Mouse (Mus musculus) embryonic facial prominence, embryonic 15.5 days (tissue): ENCODE results near the gene Lmf2. TPM values are rescaled to one million over a fixed set of nuclear protein-coding genes. Genes with fewer than 3 reads are reported as not detected.

ENCODE experiments used
- ATAC-seq: fragments of 200-750 bp; cut with Nextera tagmentation; 2 replicates; pipeline ENCODE4 v1.8.0; 2017; ENCODE audit warnings: low read depth, moderate TSS enrichment; ENCODE audit not compliant: insufficient number of reproducible peaks, low FRiP score, low TSS enrichment
- H3K27ac ChIP-seq: fragments of 300-500 bp; sonication (generic); replicated peaks from 2 replicates; pipeline ENCODE4 v1.5.1; 2015; ENCODE audit warnings: mild to moderate bottlenecking, inconsistent platforms
- H3K27me3 ChIP-seq: fragments of 300-500 bp; sonication (generic); 2 replicates; pipeline ENCODE4 v1.6.1; 2015; ENCODE audit warnings: inconsistent platforms
- H3K36me3 ChIP-seq: fragments of 300-500 bp; sonication (generic); 2 replicates; pipeline ENCODE4 v1.6.1; 2015; ENCODE audit warnings: mild to moderate bottlenecking, inconsistent platforms
- H3K4me1 ChIP-seq: fragments of 300-500 bp; sonication (generic); 2 replicates; pipeline ENCODE4 v1.6.1; 2015; ENCODE audit warnings: inconsistent platforms
- H3K4me2 ChIP-seq: fragments of 300-500 bp; sonication (generic); replicated peaks from 2 replicates; pipeline ENCODE4 v1.6.1; 2015; ENCODE audit warnings: mild to moderate bottlenecking, inconsistent platforms
- H3K4me3 ChIP-seq: fragments of 300-500 bp; sonication (generic); replicated peaks from 2 replicates; pipeline ENCODE4 v1.5.1; 2015; ENCODE audit warnings: mild to moderate bottlenecking, inconsistent platforms
- H3K9ac ChIP-seq: fragments of 300-500 bp; sonication (generic); 2 replicates; pipeline ENCODE4 v1.6.1; 2015; ENCODE audit warnings: inconsistent platforms
- H3K9me3 ChIP-seq: fragments of 300-500 bp; sonication (generic); replicated peaks from 2 replicates; pipeline ENCODE4 v1.6.1; 2016; ENCODE audit warnings: inconsistent platforms
- WGBS: fragments of 180-500 bp; shearing (Covaris S2); methylation state at CpG from one replicate; pipeline ENCODE4 v1.1.7; 2015; 5-methylcytosine and 5-hydroxymethylcytosine counted together
- polyA plus RNA-seq: library from polyadenylated mRNA; unstranded; fragments of >200 nt; fragmentation: Nextera tagmentation; extraction: Ambion mirVana; gene quantifications from 2 replicates; pipeline ENCODE4 v1.2.1, GENCODE M21; 2015

The Lmf2 gene
- polyA plus RNA-seq: 73.0 and 79.9 TPM in 2 replicates

GRCm38 (mm10) chr15:89355241-89356187 is at the start of gene Lmf2, which contains the start of gene Ncaph2:
TSS of gene Lmf2 (minus strand) at chr15:89355659.
TSS of gene Ncaph2 (plus strand) at chr15:89355719.
- peak within 1 kb of the TSS; percentile 74 for H3K4me2 ChIP-seq
- H3K36me3 ChIP-seq: peaks cover 45% of the 10 kb centered on the region
- H3K4me3 ChIP-seq: peak within 1 kb of the TSS; percentile 91
- ATAC-seq: peak; percentile 90
- no peaks in the 10 kb centered on the region for H3K27me3 ChIP-seq
- no peaks in the 10 kb centered on the region for H3K9me3 ChIP-seq
- H3K4me1 ChIP-seq: peaks cover 26% of the 10 kb centered on the region
- H3K9ac ChIP-seq: peak within 1 kb of the TSS; percentile 83
- WGBS: under 1% methylated on average over 64 of the region's 64 CpGs
- H3K27ac ChIP-seq: peak within 1 kb of the TSS; percentile 94

GRCm38 (mm10) chr15:89404831-89405623 is 49.6 kb upstream of the Lmf2 start:
- no peak overlapping the region for H3K4me2 ChIP-seq
- H3K27ac ChIP-seq: no peak overlapping the region
- no peak overlapping the region for H3K9ac ChIP-seq
- H3K9me3 ChIP-seq: peaks cover 3% of the 10 kb centered on the region; the same call in 1 of the 2 replicates
- no peak overlapping the region for H3K4me3 ChIP-seq
- no peaks in the 10 kb centered on the region for H3K27me3 ChIP-seq
- H3K4me1 ChIP-seq: no peaks in the 10 kb centered on the region
- 82% methylated on average over 10 of the region's 10 CpGs for WGBS
- H3K36me3 ChIP-seq: no peaks in the 10 kb centered on the region
- ATAC-seq: no peak

- Histone ChIP-seq H3K27me3 (no peaks in the 10 kb centered on the region), H3K4me1 (no peaks in the 10 kb centered on the region), H3K36me3 (no peaks in the 10 kb centered on the region), H3K9me3 (no peaks in the 10 kb centered on the region), H3K27ac (no peak overlapping the region), H3K9ac (no peak overlapping the region), H3K4me2 (no peak overlapping the region), H3K4me3 (no peak overlapping the region)
- ATAC-seq: no peak
- WGBS: 92% methylated on average over 1 of the region's 1 CpGs
Observed at GRCm38 (mm10) chr15:89402471-89402870, 47.0 kb upstream of the Lmf2 start.

- Histone ChIP-seq H3K4me3 (no peak overlapping the region), H3K4me2 (no peak overlapping the region), H3K27ac (no peak overlapping the region), H3K9ac (no peak overlapping the region), H3K4me1 (no peaks in the 10 kb centered on the region), H3K9me3 (no peaks in the 10 kb centered on the region), H3K27me3 (no peaks in the 10 kb centered on the region), H3K36me3 (no peaks in the 10 kb centered on the region)
- WGBS: 25% methylated on average over 1 of the region's 1 CpGs
- no peak for ATAC-seq
Observed at GRCm38 (mm10) chr15:89399716-89400115, 44.3 kb upstream of the Lmf2 start.

- no peaks in the 10 kb centered on the region for H3K36me3 ChIP-seq
- no peak overlapping the region for H3K4me3 ChIP-seq
- no peak overlapping the region for H3K9ac ChIP-seq
- no peak for ATAC-seq
- H3K27ac ChIP-seq: no peak overlapping the region
- no peaks in the 10 kb centered on the region for H3K9me3 ChIP-seq
- H3K27me3 ChIP-seq: no peaks in the 10 kb centered on the region
- WGBS: 84% methylated on average over 2 of the region's 2 CpGs
- no peak overlapping the region for H3K4me2 ChIP-seq
- no peaks in the 10 kb centered on the region for H3K4me1 ChIP-seq
Observed at GRCm38 (mm10) chr15:89398146-89398545, 42.7 kb upstream of the Lmf2 start.

GRCm38 (mm10) chr15:89396883-89397282 is 41.4 kb upstream of the Lmf2 start:
- H3K4me1 ChIP-seq: no peaks in the 10 kb centered on the region
- H3K4me3 ChIP-seq: no peak overlapping the region
- no peak overlapping the region for H3K27ac ChIP-seq
- H3K9me3 ChIP-seq: no peaks in the 10 kb centered on the region
- no peak overlapping the region for H3K9ac ChIP-seq
- H3K36me3 ChIP-seq: no peaks in the 10 kb centered on the region
- no peak overlapping the region for H3K4me2 ChIP-seq
- H3K27me3 ChIP-seq: no peaks in the 10 kb centered on the region
- WGBS: 87% methylated on average over 4 of the region's 4 CpGs
- no peak for ATAC-seq

- Histone ChIP-seq H3K27me3 (no peaks in the 10 kb centered on the region), H3K27ac (no peak overlapping the region), H3K4me1 (no peaks in the 10 kb centered on the region), H3K9me3 (no peaks in the 10 kb centered on the region), H3K9ac (no peak overlapping the region), H3K36me3 (no peaks in the 10 kb centered on the region), H3K4me3 (no peak overlapping the region), H3K4me2 (no peak overlapping the region)
- no peak for ATAC-seq
- WGBS: 93% methylated on average over 10 of the region's 10 CpGs
Observed at GRCm38 (mm10) chr15:89390081-89390480, 34.6 kb upstream of the Lmf2 start.

- Histone ChIP-seq H3K4me1 (no peaks in the 10 kb centered on the region), H3K27ac (no peak overlapping the region), H3K4me2 (no peak overlapping the region), H3K9ac (no peak overlapping the region), H3K27me3 (peaks cover 6% of the 10 kb centered on the region; the same call in 1 of the 2 replicates), H3K4me3 (no peak overlapping the region), H3K9me3 (no peaks in the 10 kb centered on the region), H3K36me3 (no peaks in the 10 kb centered on the region)
- WGBS: 29% methylated on average over 12 of the region's 12 CpGs
- ATAC-seq: no peak
Observed at GRCm38 (mm10) chr15:89387127-89387526, 31.7 kb upstream of the Lmf2 start.

- H3K9ac ChIP-seq: no peak within 1 kb of the TSS
- ATAC-seq: no peak
- no peak within 1 kb of the TSS for H3K4me3 ChIP-seq
- H3K9me3 ChIP-seq: no peaks in the 10 kb centered on the region
- no peak within 1 kb of the TSS for H3K4me2 ChIP-seq
- H3K27me3 ChIP-seq: peaks cover 12% of the 10 kb centered on the region
- no peaks in the 10 kb centered on the region for H3K4me1 ChIP-seq
- no peaks in the 10 kb centered on the region for H3K36me3 ChIP-seq
- no peak within 1 kb of the TSS for H3K27ac ChIP-seq
- WGBS: 81% methylated on average over 7 of the region's 7 CpGs
Observed at GRCm38 (mm10) chr15:89384617-89385016, 29.2 kb upstream of the Lmf2 start, which contains the start of gene Klhdc7b. TSS of gene Klhdc7b (plus strand) at chr15:89384917.

GRCm38 (mm10) chr15:89379429-89379828 is 24.0 kb upstream of the Lmf2 start:
- ATAC-seq: no peak
- Histone ChIP-seq H3K4me2 (peak overlapping the region; percentile 55), H3K9ac (no peak overlapping the region), H3K4me3 (peak overlapping the region; percentile 38), H3K4me1 (peaks cover 26% of the 10 kb centered on the region), H3K36me3 (no peaks in the 10 kb centered on the region), H3K27me3 (peaks cover 51% of the 10 kb centered on the region), H3K9me3 (no peaks in the 10 kb centered on the region), H3K27ac (no peak overlapping the region)
- WGBS: 12% methylated on average over 10 of the region's 10 CpGs

- H3K4me2 ChIP-seq: peak within 1 kb of the TSS; percentile 55
- H3K4me1 ChIP-seq: peaks cover 30% of the 10 kb centered on the region
- H3K27ac ChIP-seq: no peak within 1 kb of the TSS
- WGBS: 1% methylated on average over 33 of the region's 33 CpGs
- no peak for ATAC-seq
- no peaks in the 10 kb centered on the region for H3K36me3 ChIP-seq
- peaks cover 51% of the 10 kb centered on the region for H3K27me3 ChIP-seq
- no peaks in the 10 kb centered on the region for H3K9me3 ChIP-seq
- H3K9ac ChIP-seq: no peak within 1 kb of the TSS
- H3K4me3 ChIP-seq: peak within 1 kb of the TSS; percentile 38
Observed at GRCm38 (mm10) chr15:89378831-89379401, 23.5 kb upstream of the Lmf2 start, which contains the start of gene Odf3b. TSS of gene Odf3b (minus strand) at chr15:89379282.
